Mouse (Mus musculus) layer of hippocampus, postnatal 10 days (tissue): ENCODE results near the gene Sppl2b. TPM values are rescaled to one million over a fixed set of nuclear protein-coding genes. Genes with fewer than 3 reads are reported as not detected.

Experiments used
- DNase-seq, 2 experiments: peaks; one replicate each; pipeline ENCODE4 v3.0.0; 2021; ENCODE audit warnings: low spot score in 2 of 2
- total RNA-seq, 2 experiments: library from RNA; stranded (reverse); gene quantifications; 2 replicates each; pipeline ENCODE4 v1.2.3; 2021

Gene Sppl2b
- total RNA-seq, 2 experiments from 2014 or later = 80.4 to 97.8 TPM

DNA sequence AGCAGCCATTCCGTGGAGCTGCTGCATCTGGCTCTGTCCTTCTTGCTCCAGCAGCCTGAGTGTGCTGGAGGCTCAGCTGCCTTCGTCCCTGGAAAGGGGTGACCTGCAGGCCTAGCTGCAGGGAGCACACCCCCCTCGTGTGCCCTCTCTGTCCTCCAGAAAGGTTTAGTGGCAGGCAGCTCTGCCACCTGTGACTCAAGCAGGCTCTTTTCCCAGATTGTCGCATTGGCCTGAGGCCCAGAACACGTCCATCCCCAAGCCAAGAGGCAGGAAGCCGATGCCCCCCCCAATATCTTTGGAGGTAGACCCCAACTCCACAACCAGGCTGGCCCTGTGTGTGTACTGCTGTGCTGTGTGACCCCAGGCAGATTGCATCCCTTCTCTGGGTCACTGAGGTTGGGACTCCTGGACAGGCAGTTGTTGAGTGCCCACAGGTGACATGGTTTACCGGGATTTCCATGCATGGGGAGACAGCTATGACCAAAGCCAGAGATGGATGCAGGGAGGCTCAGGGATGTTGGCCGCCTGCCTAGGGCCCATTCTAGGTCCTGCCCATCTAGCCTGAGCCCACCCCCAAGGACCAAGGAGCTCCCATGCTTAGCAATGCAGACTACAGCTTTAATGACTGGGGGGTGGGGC, 9.9 kb upstream of the Sppl2b start:
- no peak for DNase-seq

DNA sequence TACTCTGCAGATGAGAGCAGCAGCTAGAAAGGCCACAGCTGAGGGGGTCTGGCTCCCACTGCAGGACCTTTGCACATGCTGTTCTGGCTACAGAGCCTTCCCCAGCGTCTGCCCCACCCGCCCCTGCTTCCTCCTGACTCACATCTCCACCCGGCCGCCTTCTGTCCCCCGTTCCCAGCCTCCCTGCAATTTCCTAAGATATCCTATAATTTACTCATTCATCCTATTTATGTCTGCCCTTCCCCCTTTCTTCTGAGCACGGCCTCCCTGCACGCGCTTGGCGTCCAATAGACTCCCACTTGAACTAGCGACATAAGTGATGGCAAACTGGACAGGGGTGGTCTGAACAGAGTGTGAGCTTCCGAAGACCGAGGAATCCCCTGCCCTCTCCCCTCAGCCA, 9.3 kb upstream of the Sppl2b start:
- no peak for DNase-seq

DNA sequence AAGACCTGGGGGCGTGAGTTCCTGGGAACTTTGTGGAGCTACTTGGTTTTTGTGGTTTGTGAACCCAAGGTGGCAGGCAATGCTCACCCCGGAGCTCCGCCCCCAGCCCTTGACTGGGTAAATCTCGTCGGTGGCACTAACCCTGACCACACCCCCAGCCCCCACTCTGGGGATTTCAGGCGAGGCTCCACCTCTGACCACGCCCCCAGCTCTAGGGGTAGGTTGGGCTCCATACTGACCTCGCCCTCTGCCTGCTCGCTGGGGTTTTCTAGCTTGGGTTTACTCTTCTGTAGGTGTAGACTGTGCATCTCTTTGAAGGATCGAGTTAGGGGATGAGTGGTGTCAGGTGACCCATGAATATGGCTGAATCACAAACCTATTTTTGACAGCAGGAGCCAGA, 6.5 kb upstream of the Sppl2b start:
- DNase-seq = no peak

DNA sequence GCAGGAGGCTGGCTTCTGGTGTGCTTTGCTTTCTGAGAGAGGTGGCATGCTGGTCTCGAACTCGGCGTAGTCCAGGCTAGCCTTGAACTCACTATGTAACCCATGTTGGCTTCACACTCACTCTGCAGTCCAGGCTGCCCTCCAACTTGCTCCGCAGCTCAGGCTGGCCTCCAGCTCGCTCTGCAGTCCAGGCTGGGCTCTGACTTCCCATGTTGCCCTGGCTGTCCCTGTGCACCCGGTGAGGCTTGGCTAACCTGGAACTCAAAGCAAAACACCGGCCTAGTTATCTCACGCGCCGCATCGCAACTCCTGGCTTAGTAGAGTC, 636 bp downstream of the Sppl2b start:
- no peak for DNase-seq

DNA sequence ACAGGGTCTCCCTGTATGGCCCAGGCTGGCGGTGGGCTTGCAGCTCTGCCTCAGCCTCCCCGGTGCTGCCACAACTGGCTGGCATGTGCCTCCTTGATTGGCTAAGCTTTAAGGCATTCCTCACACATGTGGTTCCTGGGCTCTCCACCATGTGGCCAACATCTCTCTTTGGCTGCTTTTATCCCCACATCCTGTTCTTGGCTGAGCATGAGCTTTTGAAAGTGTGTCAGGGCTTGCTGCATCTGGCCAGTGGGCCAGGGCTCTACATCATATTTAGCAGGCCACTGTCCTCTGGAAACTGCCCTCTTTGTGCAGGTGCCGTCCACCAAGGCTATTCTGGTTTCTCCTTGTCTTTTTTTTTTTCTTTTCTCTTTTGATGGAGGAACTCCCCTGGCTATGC, 1.2 kb downstream of the Sppl2b start:
- DNase-seq = peak in 1 of 2 experiments; percentile 49

DNA sequence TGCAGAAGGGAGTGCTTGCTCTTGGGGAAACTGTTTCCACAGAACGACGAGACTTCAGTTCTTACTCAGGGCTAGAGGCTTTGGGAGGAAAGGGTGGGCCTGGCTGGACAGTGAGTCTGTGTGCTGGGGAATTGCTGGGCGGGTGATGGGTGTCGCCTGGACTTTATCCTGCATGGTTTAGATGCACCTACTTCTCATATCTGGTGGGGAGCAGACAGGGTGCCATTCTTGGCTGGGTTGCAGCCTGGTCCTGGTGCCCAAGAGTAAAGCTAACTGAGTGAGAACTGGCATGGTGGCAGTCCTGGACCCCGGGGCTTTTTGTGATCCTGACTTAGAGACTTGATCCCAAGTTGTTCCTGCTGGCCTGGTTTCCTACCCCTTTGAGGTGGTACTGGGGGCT, 1.8 kb downstream of the Sppl2b start:
- no peak for DNase-seq

DNA sequence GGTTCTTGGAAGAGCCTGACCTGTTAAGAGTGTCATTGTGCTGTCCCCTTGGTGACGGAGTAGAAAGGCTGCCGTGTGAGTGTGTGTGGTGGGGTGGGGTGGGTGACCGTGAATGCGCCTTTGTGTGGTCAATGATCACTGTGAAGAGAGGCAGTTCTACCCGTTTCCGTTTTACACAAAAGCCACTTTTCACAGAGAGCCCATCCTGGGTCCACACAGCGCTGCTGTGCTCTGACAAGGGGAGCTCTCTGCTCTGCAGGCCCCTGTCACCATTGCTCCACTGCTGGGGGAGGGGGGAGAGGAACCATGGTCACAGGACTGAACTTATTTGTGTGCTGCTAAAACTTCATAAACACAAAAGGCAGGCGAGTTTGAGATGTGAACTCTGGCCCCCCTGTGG, 2.3 kb downstream of the Sppl2b start:
- DNase-seq = no peak

DNA sequence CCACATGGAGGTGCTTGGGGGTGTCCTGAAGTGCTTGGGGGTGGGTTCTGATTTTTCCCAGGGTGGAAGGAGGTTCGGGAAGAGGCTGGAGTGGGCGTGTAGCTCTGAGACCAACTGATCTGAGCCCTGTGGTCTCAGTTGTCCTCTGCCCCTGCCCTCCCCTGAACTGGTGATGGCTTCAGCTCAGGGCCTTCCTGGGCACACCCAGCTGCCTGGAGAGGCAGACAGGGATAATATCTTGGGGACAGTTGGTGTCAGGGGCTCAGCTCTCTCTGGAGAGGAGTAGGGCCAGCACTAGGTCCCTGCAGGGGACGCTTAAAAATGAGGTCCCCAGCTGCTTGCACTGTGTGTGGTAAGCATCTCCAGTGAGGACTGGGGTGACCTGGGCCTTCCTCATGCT, 2.8 kb downstream of the Sppl2b start:
- no peak for DNase-seq

DNA sequence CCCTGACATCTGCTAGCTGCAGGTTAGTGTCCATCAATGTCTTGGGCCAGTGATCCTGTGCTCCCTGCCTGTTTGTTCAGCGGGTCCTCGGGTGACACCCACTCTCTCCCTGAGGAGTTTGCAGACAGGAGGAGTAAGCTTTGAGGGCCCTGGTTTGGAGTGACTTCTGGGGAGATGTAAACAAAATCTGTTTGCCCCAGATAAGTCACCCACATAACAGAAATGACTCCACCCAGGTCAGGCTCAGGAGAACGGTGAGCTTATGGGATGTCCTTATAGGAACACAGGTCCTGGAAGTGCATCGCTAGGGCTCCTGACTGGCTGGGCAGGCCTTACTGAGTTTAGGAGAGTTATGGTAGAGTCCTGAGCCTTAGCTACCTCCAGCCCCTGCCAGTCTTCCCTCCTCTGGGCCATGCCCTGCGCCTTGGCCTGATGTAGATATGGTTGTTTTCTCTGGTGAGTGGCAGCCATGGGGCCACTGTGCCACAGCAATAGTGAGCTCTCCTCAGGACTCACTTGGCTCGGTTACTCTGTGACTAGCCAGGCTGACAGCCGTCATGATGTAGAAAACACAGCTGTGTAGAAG, 3.4 kb downstream of the Sppl2b start:
- no peak for DNase-seq

DNA sequence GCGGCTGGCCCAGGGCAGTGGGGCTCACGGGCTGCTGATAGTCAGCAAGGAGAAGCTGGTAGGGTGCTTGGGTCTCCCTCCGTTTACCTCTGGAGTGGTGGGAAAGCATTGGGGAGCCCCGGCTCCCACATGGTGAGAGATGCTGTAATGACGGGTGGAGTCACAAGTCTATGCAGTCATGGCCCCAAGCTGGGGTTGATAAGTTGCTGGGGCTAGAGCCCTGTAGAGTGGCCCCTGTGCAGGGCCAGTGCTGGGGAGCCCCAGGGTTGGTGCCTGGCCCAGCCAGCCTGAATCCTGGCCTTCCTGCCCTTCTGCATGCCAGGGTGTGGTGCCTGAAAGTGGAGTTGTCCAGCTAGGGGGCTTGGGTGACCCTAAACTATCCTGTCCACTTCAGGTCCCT, 7.2 kb downstream of the Sppl2b start:
- no peak for DNase-seq

DNA sequence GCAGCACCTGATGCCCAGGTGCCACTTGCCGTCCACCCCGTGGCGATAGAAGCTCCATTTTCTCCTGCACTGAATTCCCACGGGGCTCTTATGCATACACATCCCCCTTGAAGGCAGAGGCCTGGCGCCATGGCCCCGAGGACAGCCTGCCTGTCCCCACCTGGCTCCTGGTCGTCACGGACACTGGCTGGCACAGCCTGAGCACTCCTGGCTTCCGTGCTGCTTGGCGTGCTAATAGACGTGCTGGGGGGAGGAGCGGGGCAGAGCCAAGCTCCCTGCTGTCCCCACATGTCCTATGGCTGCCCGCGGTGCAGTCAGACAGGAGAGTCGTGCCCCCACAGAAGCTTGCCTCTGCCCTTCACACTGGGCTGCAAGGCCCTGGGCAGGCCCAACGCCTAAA, 9.4 kb downstream of the Sppl2b start:
- no peak for DNase-seq

DNA sequence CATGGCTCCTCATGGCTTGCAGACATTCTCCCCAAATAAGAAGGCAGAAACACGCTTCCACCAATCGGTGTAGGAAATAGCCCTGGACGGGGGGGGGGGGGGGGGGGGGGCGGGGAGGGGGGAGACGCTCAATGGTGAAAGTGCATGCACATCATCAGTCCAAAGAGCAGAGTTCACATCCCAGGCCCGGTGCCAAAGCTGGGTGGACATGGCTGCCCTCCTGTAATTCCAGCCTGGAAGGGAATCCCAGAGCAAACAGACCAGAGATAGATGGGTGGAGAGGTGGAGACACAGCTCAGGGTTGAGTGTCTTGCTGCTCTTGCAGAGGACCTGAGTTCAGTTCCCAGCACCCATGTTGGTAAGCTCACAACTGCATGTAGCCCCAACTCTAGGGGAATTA, 15.9 kb downstream of the Sppl2b start:
- no peak for DNase-seq

DNA sequence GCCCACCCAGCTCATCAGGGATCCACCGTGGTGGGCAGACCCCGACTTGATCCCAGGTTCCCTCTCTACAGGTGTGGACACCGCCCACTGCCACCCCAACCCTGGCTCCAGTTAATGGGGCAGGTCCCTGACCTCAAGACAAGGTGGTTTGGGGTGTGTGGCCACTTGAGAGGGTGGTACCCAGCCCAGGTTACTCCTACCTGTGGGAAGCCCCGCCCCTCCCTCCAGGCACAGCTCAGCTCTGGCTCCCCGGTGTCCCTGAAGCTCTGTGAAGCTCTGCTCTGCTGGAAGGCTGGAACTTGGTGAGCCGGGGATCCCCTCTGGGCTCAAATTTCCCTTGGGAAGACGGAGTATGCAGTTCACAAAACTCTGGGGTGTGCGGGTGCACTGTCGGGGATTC, 16.5 kb downstream of the Sppl2b start, which contains the start of gene Tmprss9:
Tmprss9 (plus strand) TSS at position 268 of the 400 bp plus-strand sequence.
- DNase-seq = no peak

DNA sequence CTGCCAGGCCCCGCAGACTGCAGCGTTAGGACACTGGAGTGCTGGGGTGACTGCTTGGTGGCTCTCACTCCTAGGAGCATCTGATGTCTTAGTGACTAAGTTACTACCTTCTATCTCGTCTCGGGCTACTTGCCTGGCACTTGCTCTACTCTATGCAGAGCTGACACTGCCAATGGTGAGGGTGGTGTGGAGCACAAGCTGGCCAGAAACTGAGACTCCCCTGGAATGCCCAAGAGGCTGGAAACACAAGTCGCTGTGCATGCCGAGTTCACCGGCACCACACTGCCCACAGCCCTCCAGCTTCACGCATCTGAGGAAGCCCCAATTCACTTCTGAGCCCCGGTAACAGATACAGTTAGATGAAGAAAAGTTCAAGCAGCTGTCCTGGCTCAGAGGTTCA, 19.0 kb downstream of the Sppl2b start:
- DNase-seq = no peak

DNA sequence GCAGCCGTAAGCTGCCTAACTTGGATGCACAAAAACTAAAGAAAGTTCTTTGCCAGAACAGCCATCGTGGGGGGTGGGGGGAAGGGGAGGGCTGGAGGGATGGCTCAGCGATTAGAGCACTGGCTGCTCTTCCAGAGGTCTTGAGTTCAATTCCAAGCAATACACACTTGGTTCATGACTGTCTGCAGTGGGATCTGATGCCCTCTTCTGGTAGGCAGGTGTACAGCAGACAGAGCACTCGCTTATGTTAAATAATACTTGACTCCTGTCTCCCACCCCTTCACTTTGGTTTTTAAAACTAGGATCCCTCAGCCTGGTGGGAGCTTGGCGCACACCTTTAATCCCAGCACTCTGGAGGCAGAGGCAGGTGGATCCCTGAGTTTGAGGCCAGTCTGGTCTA, 21.0 kb downstream of the Sppl2b start:
- DNase-seq = peak; percentile 63 to 70

DNA sequence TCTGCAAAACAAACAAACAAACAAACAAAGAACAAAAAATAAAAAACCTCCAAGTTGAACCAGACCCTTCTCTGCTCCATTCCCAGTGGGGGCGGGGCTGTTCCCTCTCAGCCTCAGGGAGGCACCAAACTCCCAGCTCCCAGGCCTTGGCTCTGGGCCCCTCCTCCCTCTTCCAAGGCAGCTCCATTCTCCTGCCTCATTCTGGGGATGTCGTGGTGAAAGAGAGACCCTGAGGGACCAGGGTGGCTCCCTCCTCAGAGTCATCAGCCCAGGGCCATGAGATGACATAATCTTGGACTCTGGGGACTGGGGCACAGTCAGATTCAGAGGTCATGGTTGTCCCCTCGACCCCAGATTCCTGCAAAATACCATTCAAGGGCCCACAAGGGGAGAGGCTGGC, 21.5 kb downstream of the Sppl2b start:
- no peak for DNase-seq

DNA sequence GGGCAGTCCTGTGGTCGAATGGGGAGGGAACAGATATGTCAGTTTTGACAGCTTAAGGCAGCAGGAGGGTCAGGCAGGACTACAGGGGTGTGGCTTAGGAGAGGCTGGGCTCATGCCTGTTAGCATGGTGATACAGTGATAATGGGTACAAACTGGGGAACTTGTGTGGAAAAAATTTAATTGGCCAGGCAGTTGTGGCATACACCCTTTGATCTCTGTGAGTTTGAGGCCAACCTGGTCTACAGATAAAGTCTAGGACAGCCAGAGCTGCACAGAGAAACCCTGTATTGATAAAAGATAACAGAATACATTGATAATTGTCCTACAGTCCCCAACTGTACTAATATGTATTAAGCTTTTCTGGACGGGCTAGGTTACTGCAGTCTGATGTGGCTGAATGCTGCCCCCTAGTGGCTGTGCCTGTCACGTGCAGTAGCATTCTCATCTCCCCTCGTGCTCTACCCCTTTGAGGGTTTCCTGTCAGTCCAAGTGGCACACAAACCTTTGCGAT, 25.1 kb downstream of the Sppl2b start:
- DNase-seq = peak; percentile 71 to 72

DNA sequence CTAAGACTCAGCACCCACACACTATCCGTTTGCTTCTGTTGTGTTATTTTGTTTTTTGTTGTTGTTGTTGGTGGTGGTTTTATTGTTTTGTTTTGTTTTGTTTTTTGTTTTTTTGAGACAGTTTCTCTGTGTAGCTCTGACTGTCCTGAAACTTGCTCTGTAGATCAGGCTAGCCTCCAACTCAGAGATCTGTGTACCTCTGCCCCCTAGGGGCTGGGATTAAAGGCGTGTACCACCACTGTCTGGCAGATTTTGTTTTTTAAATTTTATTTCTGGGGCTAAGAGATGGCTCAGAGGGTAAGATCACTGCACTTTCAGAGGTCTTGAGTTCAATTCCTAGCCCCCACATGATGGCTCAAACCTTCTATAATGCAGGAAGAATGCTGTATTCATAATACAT, 25.8 kb downstream of the Sppl2b start:
- DNase-seq = no peak

DNA sequence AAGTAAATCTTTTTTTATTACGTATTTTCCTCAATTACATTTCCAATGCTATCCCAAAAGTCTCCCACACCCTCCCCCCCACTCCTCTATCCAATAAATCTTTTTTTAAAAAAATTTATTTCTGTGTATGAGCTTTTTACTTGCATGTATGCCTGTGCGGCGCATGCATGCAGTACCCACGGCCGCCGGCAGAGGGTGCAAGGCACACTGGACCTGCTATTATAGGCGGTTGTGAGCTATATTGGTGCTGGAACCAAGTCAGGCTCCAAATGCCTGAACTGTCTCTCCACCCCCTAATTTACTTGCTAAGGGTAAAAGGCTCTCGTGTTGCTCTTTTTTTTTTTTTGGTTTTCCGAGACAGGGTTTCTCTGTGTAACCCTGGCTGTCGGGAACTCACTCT, 26.2 kb downstream of the Sppl2b start:
- DNase-seq = peak; percentile 75

DNA sequence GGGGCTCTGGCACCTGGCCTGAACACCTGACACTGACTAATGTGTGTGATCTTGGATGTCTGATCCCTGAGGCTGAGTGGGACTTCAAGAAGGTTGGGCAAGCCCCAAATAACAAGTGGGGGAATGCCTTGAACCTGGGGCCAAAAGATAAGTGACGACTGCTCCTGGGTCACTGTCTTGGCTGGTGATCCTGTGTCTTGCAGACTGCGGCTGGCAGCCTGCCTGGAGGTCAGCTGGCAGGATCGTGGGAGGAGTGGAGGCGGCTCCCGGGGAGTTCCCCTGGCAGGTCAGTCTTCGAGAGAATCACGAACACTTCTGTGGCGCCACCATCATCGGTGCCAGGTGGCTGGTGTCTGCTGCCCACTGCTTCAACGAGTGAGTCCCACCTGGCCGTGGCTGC, 32.1 kb downstream of the Sppl2b start:
- DNase-seq = no peak

DNA sequence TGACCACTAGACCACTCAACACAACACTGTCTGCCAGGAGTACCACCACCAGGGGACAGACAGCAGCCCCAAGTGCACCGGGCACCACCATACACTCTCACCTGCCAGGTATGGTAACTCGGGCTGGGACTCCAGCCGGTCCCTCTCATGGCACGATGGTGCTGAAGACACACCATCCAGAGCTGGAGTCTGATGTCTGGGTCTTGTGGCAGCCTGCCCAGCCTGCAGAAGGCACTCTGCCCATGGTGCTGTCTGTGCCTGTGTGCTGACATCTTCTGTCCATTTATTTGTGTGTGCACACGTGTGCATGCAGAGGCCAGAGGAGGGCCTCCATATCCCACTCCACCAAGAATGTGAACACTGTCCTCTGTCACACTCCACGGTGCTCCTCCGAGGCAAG, 40.0 kb downstream of the Sppl2b start:
- no peak for DNase-seq

DNA sequence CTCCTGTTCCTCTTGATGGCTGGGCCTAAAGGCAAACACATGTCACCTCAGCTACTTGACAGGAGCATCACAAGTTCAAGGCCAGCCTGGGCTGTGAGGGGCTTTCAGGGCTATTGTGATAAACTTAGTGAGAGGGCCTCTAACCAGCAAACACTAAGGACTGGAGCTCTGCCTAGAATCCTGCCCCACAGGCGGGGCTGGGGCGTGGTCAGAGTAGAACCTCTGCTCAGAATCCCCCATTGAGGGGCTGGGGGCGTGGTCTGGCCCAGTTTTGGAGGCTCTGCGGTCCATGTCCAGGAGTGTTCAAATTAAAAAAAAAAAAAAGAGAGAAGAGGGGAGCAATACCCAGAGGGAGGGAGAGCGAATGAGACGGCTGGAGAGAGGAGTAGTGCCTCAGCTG, 40.6 kb downstream of the Sppl2b start:
- DNase-seq = no peak
